9 mouse cellular contexts compared by ENCODE assay signal in the genomic region with DNA sequence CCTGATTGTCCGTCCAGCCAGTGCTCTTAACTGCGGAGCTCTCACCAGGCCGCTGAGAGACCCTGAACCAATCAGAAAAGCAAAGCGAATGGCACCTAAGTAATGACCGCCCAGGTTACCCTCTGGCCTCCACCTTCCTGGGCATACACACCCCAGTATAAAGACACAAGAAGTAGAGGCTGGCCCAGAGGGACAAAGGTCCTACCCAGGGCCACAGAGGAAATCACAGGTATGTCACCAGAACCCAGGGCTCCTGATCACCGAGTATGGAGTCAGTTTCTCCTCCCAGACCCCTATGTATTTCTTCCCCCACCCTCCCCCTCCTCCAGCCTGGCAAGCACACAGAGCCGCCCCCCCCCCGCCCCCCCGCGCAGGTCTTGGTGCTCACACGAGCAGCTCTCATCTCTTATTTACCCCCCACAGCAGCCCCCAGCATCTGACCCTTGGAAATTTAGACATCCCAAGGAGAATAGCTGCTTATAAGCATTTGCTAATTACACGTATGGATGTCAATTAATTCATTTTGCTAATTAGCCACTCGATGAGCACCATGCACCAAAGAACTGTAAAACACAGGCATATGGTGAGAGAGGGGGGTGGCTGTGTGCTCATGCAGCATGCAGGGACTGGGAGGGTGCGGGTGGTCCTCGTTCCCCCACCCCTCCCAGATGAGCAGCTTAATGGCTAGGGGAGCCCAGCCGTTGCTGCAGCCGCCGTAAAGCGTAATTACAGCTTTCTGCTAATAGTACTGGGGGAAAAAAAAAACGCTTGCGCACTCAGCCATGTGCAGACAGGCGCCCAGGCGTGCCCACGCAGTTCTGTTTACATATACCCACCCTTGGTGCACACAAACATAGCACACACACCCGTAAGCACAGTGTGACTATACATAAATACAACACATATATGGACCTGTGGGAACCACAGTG. TPM values are rescaled to one million over a fixed set of nuclear protein-coding genes. Genes with fewer than 3 reads are reported as not detected.
DNase-seq lines count a peak whose midpoint lies in the region; ATAC-seq and TF ChIP-seq lines count a peak whose summit lies in the region.
"Had no signal": no experiment of that assay in that cellular context is flagged by ENCODE, and none has a peak within 500 bp of the region (broad histone marks: within the 10 kb centered on the region; RNA-seq: fewer than 3 reads in every experiment).

No protein-coding gene starts in this region.

- H3K27me3 ChIP-seq in kidney, embryonic 14.5 days (ENCODE audit: control insufficient read depth, insufficient read depth, low read length) = no peaks in the 10 kb centered on the region
- H3K27me3 ChIP-seq in forebrain, postnatal 0 days (ENCODE audit: insufficient read depth, low read length) = no peaks in the 10 kb centered on the region
- H3K27me3 ChIP-seq in midbrain, embryonic 14.5 days (ENCODE audit: control insufficient read depth, insufficient read depth, low read length) = no peaks in the 10 kb centered on the region

- 34% methylated on average over 24 of the region's 25 CpGs for WGBS in kidney, embryonic 14.5 days
- WGBS in forebrain, postnatal 0 days = 28% methylated on average over 25 of the region's 25 CpGs
- WGBS in midbrain, embryonic 14.5 days = 62% methylated on average over 25 of the region's 25 CpGs

- 0 out of 2 replicates have a peak, but pooled peaks cover 8% of the 10 kb centered on the region for H3K4me1 ChIP-seq in kidney, embryonic 14.5 days (ENCODE audit: control insufficient read depth, insufficient read depth, low read length)
- peaks cover 7% of the 10 kb centered on the region for H3K4me1 ChIP-seq in forebrain, postnatal 0 days (ENCODE audit: insufficient read depth)
- H3K4me1 ChIP-seq in midbrain, embryonic 14.5 days (ENCODE audit: control insufficient read depth, insufficient read depth, low read length) = 0 out of 2 replicates have a peak, but pooled peaks cover 4% of the 10 kb centered on the region

- H3K9me3 ChIP-seq in kidney, embryonic 14.5 days (ENCODE audit: control insufficient read depth, low read length) = no peaks in the 10 kb centered on the region
- no peaks in the 10 kb centered on the region for H3K9me3 ChIP-seq in forebrain, postnatal 0 days (ENCODE audit: low read length)
- H3K9me3 ChIP-seq in midbrain, embryonic 14.5 days (ENCODE audit: control insufficient read depth, low read length) = no peaks in the 10 kb centered on the region

- H3K9ac ChIP-seq in kidney, embryonic 14.5 days (ENCODE audit: low read depth, low read length) = no peak overlapping the region
- 0 out of 2 replicates have a peak overlapping the region, but pooled peaks have one; percentile 0 for H3K9ac ChIP-seq in forebrain, postnatal 0 days
- H3K9ac ChIP-seq in midbrain, embryonic 14.5 days (replicated peaks; ENCODE audit: low read length) = no peak overlapping the region

- ATAC-seq in kidney, embryonic 14.5 days (ENCODE audit: low FRiP score, low TSS enrichment) = no peak
- ATAC-seq in forebrain, postnatal 0 days = peak; percentile 90
- peak; percentile 62; the same call in 1 of the 2 replicates for ATAC-seq in midbrain, embryonic 14.5 days (ENCODE audit: low FRiP score, low TSS enrichment)

- TF ChIP-seq POLR2A in brain, embryonic 14.5 days (IDR thresholded peaks at IDR 0.05; ENCODE audit: borderline replicate concordance, extremely low read depth, insufficient read depth, insufficient read length, poor library complexity, severe bottlenecking) = no peak

- no peaks in the 10 kb centered on the region for H3K36me3 ChIP-seq in kidney, embryonic 14.5 days (ENCODE audit: control insufficient read depth, insufficient read depth, low read length)
- no peaks in the 10 kb centered on the region for H3K36me3 ChIP-seq in forebrain, postnatal 0 days (ENCODE audit: insufficient read depth)
- no peaks in the 10 kb centered on the region for H3K36me3 ChIP-seq in midbrain, embryonic 14.5 days (ENCODE audit: control insufficient read depth, insufficient read depth, low read length)

- no peak for DNase-seq in kidney, adult 11 months
- DNase-seq in brain, embryonic 14.5 days (ENCODE audit: low read depth) = peak; percentile 97
- DNase-seq in forebrain, postnatal 0 days = peak; percentile 75
- peak; percentile 67 for DNase-seq in midbrain, embryonic 14.5 days
- no peak for DNase-seq in urinary bladder, adult 18-20 months (ENCODE audit: low spot score in 2 of 2)
- DNase-seq in lung, postnatal 4 days = no peak
- DNase-seq in adrenal gland, adult 8-10 months = no peak
- DNase-seq: lung, postnatal 14 days had no signal

- peak overlapping the region; percentile 19 for H3K4me2 ChIP-seq in kidney, embryonic 14.5 days (replicated peaks; ENCODE audit: low read depth, low read length)
- peak overlapping the region; percentile 45 for H3K4me2 ChIP-seq in forebrain, postnatal 0 days (ENCODE audit: low read depth)
- H3K4me2 ChIP-seq in midbrain, embryonic 14.5 days (ENCODE audit: low read length) = 0 out of 2 replicates have a peak overlapping the region, but pooled peaks have one; percentile 15

- no peak overlapping the region for H3K27ac ChIP-seq in kidney, embryonic 14.5 days (ENCODE audit: low read depth, low read length)
- H3K27ac ChIP-seq in forebrain, postnatal 0 days (ENCODE audit: low read depth, low read length) = 0 out of 2 replicates have a peak overlapping the region, but pooled peaks have one; percentile 40
- H3K27ac ChIP-seq in midbrain, embryonic 14.5 days (replicated peaks; ENCODE audit: low read depth, low read length) = 0 out of 2 replicates have a peak overlapping the region, but pooled peaks have one; percentile 6

- no peak overlapping the region for H3K4me3 ChIP-seq in kidney, embryonic 14.5 days (ENCODE audit: low read length)
- peak overlapping the region; percentile 17 for H3K4me3 ChIP-seq in forebrain, postnatal 0 days (ENCODE audit: low read depth, low read length)
- no peak overlapping the region for H3K4me3 ChIP-seq in midbrain, embryonic 14.5 days (replicated peaks; ENCODE audit: low read depth, low read length)

- TF ChIP-seq CTCF in brain, embryonic 14.5 days (IDR thresholded peaks at IDR 0.05; ENCODE audit: borderline replicate concordance, extremely low read depth, insufficient read depth, insufficient read length) = no peak
- TF ChIP-seq CTCF in forebrain, postnatal 0 days (IDR thresholded peaks at IDR 0.05; ENCODE audit: low read depth) = no peak

RNA-seq across cellular contexts. Expression of gene Acot11, which starts 10.9 kb away (rescaled TPM):
- 1.4 and 2.2 TPM in 2 replicates for polyA plus RNA-seq in kidney, embryonic 14.5 days (2014; fragmentation: Nextera tagmentation; extraction: Ambion mirVana)
- polyA plus RNA-seq in brain, embryonic 14.5 days (2012; rRNA removed) = 1.4 and 2.0 TPM in 2 replicates
- total RNA-seq in forebrain, postnatal 0 days (2014; rRNA removed) = 3.4 and 5.5 TPM in 2 replicates
- polyA plus RNA-seq in forebrain, postnatal 0 days (2015; fragmentation: Nextera tagmentation; extraction: Ambion mirVana) = 0.75 and 1.2 TPM in 2 replicates
- polyA plus RNA-seq in midbrain, embryonic 14.5 days (2014; fragmentation: Nextera tagmentation; extraction: Ambion mirVana) = 0.78 and 1.3 TPM in 2 replicates
- total RNA-seq in adrenal gland, adult 8-10 months (2022) = 10 to 100 TPM in 3 of 4 experiments, 1 to 10 TPM in 1; 7.7 to 65.3 (median 27.8) TPM

Comparison
In these comparisons a context has a peak if more than half of its experiments do, and no peak if none do; other contexts are left out.
1. DNase-seq: peak in brain, embryonic 14.5 days (single experiment), forebrain, postnatal 0 days (single experiment) and midbrain, embryonic 14.5 days (single experiment); none in kidney, adult 11 months (single experiment), urinary bladder, adult 18-20 months (0 of 2), lung, postnatal 4 days (0 of 2) and adrenal gland, adult 8-10 months (single experiment).
2. Peak in every context shown above with its lines, with median percentiles within 50 percentile points of each other: H3K4me2 ChIP-seq.